Mouse (Mus musculus) embryonic facial prominence, embryonic 14.5 days (tissue): ENCODE data around the gene Trim44. TPM values are rescaled to one million over a fixed set of nuclear protein-coding genes. Genes with fewer than 3 reads are reported as not detected.

ENCODE experiments used
- ATAC-seq: fragments of 200-750 bp; cut with Nextera tagmentation; 2 replicates; pipeline ENCODE4 v1.8.0; 2017; ENCODE audit warnings: low read depth, moderate number of reproducible peaks, moderate TSS enrichment
- DNase-seq: peaks from one replicate; pipeline ENCODE4 v3.0.0-alpha.2; 2015; ENCODE audit warnings: low spot score
- H3K27ac ChIP-seq: fragments of 300-500 bp; sonication (generic); replicated peaks from 2 replicates; pipeline ENCODE4 v1.5.1; 2014; ENCODE audit warnings: low read depth, mild to moderate bottlenecking, low read length, moderate library complexity
- H3K27me3 ChIP-seq: fragments of 300-500 bp; sonication (generic); replicated peaks from 2 replicates; pipeline ENCODE4 v1.6.1; 2014; ENCODE audit warnings: low read length; ENCODE audit not compliant: control insufficient read depth, insufficient read depth
- H3K36me3 ChIP-seq: fragments of 300-500 bp; sonication (generic); 2 replicates; pipeline ENCODE4 v1.6.1; 2014; ENCODE audit warnings: low read length, mixed read lengths; ENCODE audit not compliant: control insufficient read depth, insufficient read depth
- H3K4me1 ChIP-seq: fragments of 300-500 bp; sonication (generic); 2 replicates; pipeline ENCODE4 v1.6.1; 2014; ENCODE audit warnings: antibody characterized with exemption, low read length; ENCODE audit not compliant: control insufficient read depth, insufficient read depth
- H3K4me2 ChIP-seq: fragments of 300-500 bp; sonication (generic); 2 replicates; pipeline ENCODE4 v1.6.1; 2014; ENCODE audit warnings: low read depth, mild to moderate bottlenecking, low read length, moderate library complexity, mixed read lengths
- H3K4me3 ChIP-seq: fragments of 300-500 bp; sonication (generic); 2 replicates; pipeline ENCODE4 v1.5.1; 2014; ENCODE audit warnings: low read depth, mild to moderate bottlenecking, low read length
- H3K9ac ChIP-seq: fragments of 300-500 bp; sonication (generic); 2 replicates; pipeline ENCODE4 v1.6.1; 2014; ENCODE audit warnings: low read depth, mild to moderate bottlenecking, low read length, moderate library complexity, mixed read lengths
- H3K9me3 ChIP-seq: fragments of 300-500 bp; sonication (generic); 2 replicates; pipeline ENCODE4 v1.6.1; 2016; ENCODE audit warnings: low read length; ENCODE audit not compliant: control insufficient read depth
- WGBS: fragments of 180-500 bp; shearing (Covaris S2); extraction: QIAGEN DNeasy Blood & Tissue Kit; methylation state at CpG from one replicate; pipeline ENCODE4 v1.1.7; 2014; 5-methylcytosine and 5-hydroxymethylcytosine counted together
- polyA plus RNA-seq: library from polyadenylated mRNA; unstranded; fragments of >200 nt; fragmentation: Nextera tagmentation; extraction: Ambion mirVana; gene quantifications from 2 replicates; pipeline ENCODE4 v1.2.1, GENCODE M21; 2014

The Trim44 gene
- polyA plus RNA-seq, 1 experiment from 2014 or later, result 32.1 TPM

DNA sequence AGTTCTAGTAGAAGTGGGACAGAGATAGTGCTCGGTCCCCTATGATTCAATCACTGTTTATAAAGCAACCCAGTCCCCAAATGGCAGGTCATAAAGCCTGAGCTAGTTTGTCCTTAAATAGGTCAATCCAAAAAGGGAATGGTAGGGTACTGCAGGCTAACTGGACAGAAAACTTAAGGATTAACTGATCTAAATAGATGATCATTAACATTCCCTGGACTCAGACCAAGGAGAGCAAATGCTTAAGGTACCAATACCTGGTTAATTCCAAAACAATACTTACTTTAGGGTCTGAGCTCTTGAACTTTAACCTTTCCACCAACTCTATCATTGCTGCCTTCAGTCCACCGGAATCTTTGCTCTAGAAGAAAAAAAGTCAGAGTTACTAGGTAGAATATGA lies 27.0 kb downstream of the Trim44 start:
- H3K9ac ChIP-seq, result no peak overlapping the region
- peaks cover 21% of the 10 kb centered on the region for H3K4me1 ChIP-seq
- H3K9me3 ChIP-seq, result 0 out of 2 replicates have a peak, but pooled peaks cover 7% of the 10 kb centered on the region
- no peak for ATAC-seq
- no peak overlapping the region for H3K27ac ChIP-seq
- no peaks in the 10 kb centered on the region for H3K27me3 ChIP-seq
- DNase-seq, result no peak
- H3K4me2 ChIP-seq, result no peak overlapping the region
- WGBS, result 87% methylated on average over 2 of the region's 2 CpGs
- H3K4me3 ChIP-seq, result no peak overlapping the region
- H3K36me3 ChIP-seq, result peaks cover 5% of the 10 kb centered on the region

DNA sequence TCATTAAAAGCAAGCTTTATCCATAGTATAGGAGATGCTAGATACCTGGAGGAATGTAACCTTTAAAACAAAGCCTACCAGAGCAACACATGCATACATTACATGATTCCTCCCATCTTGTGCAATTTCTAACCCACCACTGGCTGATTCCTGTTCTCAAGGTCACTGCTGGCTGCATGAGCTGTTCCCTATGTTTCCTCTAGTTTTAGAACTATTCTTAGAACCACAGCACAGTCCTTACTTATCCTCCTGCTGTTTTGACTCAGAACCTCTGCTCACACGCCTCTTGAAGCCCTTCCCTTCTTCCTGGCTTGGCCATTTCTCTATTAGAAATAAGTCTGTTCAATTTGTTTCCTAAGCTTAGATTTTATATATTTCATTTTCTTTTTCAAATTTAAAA lies 28.7 kb downstream of the Trim44 start:
- WGBS, result 78% methylated on average over 1 of the region's 1 CpGs
- no peaks in the 10 kb centered on the region for H3K27me3 ChIP-seq
- 0 out of 2 replicates have a peak, but pooled peaks cover 7% of the 10 kb centered on the region for H3K9me3 ChIP-seq
- H3K4me2 ChIP-seq, result no peak overlapping the region
- ATAC-seq (no peak), DNase-seq (no peak)
- no peak overlapping the region for H3K4me3 ChIP-seq
- peaks cover 13% of the 10 kb centered on the region for H3K4me1 ChIP-seq
- H3K9ac ChIP-seq, result no peak overlapping the region
- peaks cover 5% of the 10 kb centered on the region for H3K36me3 ChIP-seq
- no peak overlapping the region for H3K27ac ChIP-seq

DNA sequence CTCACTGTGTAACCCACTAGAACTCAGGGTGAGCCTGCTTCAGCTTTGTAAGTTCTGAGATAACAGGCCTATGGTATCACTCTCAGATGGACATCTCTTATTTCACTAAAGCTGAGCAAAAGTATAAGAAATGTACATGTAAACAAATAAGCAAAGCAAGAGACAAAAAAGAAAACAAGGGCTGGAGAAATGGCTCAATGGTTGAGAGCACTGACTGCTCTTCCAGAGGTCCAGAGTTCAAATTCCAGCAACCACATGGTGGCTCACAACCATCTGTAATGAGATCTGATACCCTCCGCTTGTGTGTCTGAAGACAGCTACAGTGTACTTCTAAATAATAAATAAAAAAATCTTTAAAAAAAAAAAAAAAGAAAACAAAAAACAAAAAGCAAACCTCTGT lies 29.2 kb downstream of the Trim44 start:
- Histone ChIP-seq H3K9ac (no peak overlapping the region), H3K9me3 (0 out of 2 replicates have a peak, but pooled peaks cover 7% of the 10 kb centered on the region), H3K4me3 (no peak overlapping the region), H3K4me1 (peaks cover 7% of the 10 kb centered on the region), H3K4me2 (no peak overlapping the region), H3K36me3 (peaks cover 5% of the 10 kb centered on the region), H3K27ac (no peak overlapping the region), H3K27me3 (no peaks in the 10 kb centered on the region)
- 89% methylated on average over 1 of the region's 1 CpGs for WGBS
- DNase-seq (no peak), ATAC-seq (no peak)

DNA sequence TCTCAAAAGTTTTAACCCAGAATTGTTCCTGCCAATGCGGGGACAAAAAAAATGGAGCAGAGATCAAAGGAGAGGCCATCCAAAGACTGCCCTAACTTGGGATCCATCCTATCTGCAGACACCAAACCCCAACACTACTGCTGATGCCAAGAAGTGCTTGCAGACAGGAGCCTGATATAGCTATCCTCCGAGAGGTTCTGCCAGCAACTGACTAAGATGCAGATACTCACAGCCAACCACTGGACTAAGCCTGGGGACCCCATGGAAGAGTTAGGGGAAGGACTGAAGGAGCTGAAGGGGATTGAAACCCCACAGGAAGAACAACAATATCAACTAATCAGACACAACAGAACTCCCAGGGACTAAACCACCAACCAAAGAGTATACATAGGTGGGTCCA lies 30.3 kb downstream of the Trim44 start:
- Histone ChIP-seq H3K4me3 (no peak overlapping the region), H3K9ac (no peak overlapping the region), H3K4me1 (peaks cover 3% of the 10 kb centered on the region), H3K4me2 (no peak overlapping the region), H3K27me3 (no peaks in the 10 kb centered on the region), H3K36me3 (peaks cover 5% of the 10 kb centered on the region), H3K9me3 (0 out of 2 replicates have a peak, but pooled peaks cover 7% of the 10 kb centered on the region), H3K27ac (no peak overlapping the region)
- DNase-seq (no peak), ATAC-seq (no peak)
- 93% methylated on average over 2 of the region's 2 CpGs for WGBS

DNA sequence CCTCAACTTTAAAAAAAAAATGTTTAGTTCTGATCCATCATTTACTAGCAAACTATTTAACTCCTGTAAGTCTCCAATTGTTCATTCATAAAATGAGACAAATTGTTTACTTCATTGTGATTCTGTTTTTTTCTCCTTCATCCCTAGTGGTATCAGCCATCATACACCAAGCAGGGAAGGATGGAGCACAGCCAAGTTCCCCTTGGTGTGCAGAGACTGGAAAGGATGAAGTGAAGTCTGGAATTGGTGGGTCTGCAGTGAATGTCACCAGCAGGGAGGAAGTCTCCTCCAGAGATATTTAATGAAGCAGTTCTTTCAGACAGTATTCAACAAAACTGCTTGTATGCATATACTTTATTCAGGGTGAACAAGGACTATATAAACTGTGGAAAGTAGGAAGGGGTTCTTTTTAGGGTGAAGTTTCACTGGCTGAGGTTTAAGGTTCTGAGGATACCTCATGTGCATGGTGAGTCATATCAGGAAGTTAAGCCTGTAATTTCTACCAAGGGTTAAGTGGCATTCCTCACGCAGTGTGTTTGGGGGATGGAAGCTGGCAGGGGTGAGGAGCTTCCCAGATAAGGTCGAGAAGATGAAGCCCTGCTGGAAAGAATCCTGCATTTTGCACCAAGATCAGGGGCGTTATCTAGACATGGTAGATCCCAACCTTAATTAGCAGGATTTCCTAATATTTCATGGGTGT lies 34.1 kb downstream of the Trim44 start:
- H3K27me3 ChIP-seq, result no peaks in the 10 kb centered on the region
- DNase-seq, result no peak
- H3K4me1 ChIP-seq, result no peaks in the 10 kb centered on the region
- H3K4me3 ChIP-seq, result no peak overlapping the region
- 0 out of 2 replicates have a peak, but pooled peaks cover 7% of the 10 kb centered on the region for H3K9me3 ChIP-seq
- no peaks in the 10 kb centered on the region; the same call in 1 of the 2 replicates for H3K36me3 ChIP-seq
- H3K27ac ChIP-seq, result no peak overlapping the region
- ATAC-seq, result no peak
- no peak overlapping the region for H3K4me2 ChIP-seq
- no peak overlapping the region for H3K9ac ChIP-seq
- 66% methylated on average over 3 of the region's 3 CpGs for WGBS

DNA sequence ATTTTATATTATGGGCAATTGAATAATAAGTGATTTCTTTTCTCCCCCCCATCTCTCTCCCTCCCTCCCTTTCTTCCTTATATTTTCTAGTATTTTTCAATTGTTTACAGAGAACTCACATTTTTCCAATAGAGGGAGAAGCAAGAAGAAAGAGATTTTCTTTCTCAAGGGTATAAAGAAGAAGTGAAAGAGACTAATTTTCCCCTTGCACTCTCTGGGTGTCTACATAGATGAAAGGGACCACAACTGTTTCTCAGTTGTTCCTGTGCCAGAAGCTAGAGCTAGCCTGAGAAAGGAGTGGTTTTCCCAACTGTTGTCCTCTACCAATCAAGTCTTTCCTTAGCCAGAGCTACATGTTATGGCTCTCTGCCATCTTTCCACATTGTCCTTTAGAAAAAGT lies 34.9 kb downstream of the Trim44 start:
- Histone ChIP-seq H3K36me3 (no peaks in the 10 kb centered on the region; the same call in 1 of the 2 replicates), H3K9me3 (0 out of 2 replicates have a peak, but pooled peaks cover 7% of the 10 kb centered on the region), H3K4me2 (no peak overlapping the region), H3K4me3 (no peak overlapping the region), H3K4me1 (no peaks in the 10 kb centered on the region), H3K27ac (no peak overlapping the region), H3K27me3 (no peaks in the 10 kb centered on the region), H3K9ac (no peak overlapping the region)
- DNase-seq (no peak), ATAC-seq (no peak)

DNA sequence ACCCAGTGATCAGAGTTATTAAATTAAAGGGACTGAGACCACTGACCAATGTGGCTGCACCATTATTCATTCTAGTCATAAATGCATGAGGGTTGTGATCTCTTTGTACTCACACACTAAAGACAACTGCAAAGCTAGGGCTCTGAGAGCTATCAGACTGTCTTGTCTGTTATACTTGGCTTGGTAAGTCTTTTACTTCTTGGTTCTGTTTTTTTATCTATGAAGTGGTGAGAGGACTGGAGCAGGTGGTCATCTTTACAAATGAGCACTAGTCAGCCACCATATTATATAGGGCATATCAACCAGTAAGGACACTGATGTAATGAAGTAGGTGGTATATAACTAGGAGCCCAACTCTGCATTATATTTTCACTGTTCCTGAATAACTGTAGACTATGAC lies 36.3 kb downstream of the Trim44 start:
- ATAC-seq, result no peak
- DNase-seq, result no peak

DNA sequence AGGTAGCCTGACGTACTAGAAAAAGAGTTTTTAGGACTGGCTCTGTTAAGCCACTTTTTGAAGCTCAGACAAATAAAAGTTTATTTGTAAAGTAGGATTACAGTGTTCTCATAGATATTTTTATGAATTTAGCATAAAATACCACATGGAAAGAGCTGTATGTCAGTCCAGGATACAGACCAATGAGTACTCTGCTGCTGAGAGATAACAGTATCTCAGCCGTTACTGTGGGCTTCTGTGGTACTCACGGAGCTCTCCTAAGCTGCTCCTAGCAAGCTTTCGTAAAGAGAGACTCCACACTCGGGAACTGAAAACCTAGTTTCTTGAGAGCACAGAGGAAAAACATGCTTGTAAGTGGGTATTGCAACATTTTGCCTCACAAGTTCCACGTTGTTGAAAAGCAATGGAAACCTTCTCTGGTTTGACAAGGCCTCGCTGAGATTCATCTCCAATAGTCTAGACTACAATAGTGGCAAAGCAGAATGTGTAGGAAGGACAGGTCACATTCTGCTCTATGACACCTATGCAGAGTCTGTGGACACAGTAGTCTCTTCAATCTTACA lies 41.6 kb downstream of the Trim44 start:
- ATAC-seq, result no peak
- no peaks in the 10 kb centered on the region for H3K9me3 ChIP-seq
- no peaks in the 10 kb centered on the region for H3K36me3 ChIP-seq
- no peak overlapping the region for H3K27ac ChIP-seq
- H3K9ac ChIP-seq, result no peak overlapping the region
- H3K27me3 ChIP-seq, result no peaks in the 10 kb centered on the region
- WGBS, result 90% methylated on average over 7 of the region's 7 CpGs
- H3K4me3 ChIP-seq, result no peak overlapping the region
- no peak for DNase-seq
- H3K4me1 ChIP-seq, result no peaks in the 10 kb centered on the region
- H3K4me2 ChIP-seq, result no peak overlapping the region

More for the DNA sequence above, 36.3 kb downstream of the Trim44 start:
- Histone ChIP-seq H3K9me3 (no peaks in the 10 kb centered on the region), H3K27ac (no peak overlapping the region), H3K9ac (no peak overlapping the region), H3K4me1 (no peaks in the 10 kb centered on the region), H3K27me3 (no peaks in the 10 kb centered on the region), H3K36me3 (no peaks in the 10 kb centered on the region), H3K4me2 (no peak overlapping the region), H3K4me3 (no peak overlapping the region)
